Mouse (Mus musculus): ENCODE data around the gene Trip4.

Gene Trip4

DNA sequence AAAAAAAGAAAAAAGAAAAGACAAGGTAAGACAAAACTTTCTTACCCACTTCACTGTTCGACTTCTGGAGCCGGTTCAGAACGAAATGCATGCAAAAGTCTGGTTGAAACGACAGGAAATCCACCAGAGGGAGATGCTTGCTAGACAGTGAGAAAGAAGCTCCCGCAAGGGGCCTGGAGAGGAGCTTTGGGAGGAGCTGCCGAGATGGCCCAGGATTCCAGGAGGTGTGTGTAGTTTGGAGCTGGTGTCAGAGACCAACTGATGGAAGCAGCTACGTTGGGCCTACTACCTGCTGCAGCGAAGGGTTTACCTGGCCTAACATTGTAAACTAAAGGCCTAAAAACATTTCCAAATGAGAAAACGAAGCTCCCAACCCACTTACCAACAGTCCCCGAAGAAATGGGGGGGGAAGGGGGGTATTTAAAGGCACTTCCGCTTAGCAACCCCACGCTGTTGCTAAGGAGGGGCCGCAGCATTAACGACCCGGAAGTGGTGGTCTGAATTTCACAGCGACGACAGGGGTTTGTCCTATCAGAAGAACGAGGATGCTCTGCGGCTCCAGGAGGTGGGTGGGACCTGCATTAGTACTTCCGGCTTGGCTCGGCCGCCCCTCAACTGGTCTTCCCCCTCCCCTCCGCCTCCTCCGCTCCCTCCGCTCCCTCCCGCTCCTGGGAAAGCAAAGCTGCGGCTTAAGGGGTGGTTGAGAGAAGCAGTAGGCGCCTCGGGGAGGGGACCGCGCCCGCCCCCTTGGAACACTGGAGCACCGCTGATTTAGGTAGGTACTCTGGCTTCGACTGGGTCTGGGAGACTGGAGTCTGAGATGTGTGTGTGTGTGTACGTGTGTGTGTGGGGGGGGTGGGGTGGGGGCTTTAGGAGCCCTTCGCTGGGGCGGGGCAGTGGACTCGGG lies at the start of gene Trip4, which contains the start of gene Csnk1g1:
Gene Trip4 (minus strand): TSS at position 401 of the 907 bp plus-strand sequence.
Gene Csnk1g1 (plus strand): TSS at position 531 of the 907 bp plus-strand sequence.
- peak; percentile 96 for DNase-seq (ENCODE audit: low spot score)

GRCm38 (mm10) chr9:65951082-65951587 lies 42.5 kb upstream of the Trip4 start:
- DNase-seq (ENCODE audit: low spot score) = no peak

DNA sequence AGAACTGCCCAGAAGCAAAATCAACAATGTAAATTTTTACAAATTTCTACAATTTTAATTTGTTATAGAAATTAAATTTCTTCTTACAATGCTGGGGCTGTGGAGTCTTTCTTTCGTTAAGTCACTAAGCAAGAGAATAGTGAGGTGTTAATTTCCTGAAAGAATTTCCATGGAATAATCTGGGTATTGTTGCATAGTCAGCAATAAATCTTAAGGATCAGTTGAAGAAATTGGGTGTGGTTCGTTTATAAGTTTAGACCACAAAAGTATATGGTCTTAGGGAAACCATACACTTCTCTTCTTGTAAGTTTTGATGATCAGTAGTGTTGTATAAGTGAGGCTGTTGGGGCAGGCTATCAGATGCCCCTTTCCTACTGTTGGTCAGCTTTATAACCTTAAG lies 29.0 kb upstream of the Trip4 start:
- DNase-seq (ENCODE audit: low spot score) = no peak

DNA sequence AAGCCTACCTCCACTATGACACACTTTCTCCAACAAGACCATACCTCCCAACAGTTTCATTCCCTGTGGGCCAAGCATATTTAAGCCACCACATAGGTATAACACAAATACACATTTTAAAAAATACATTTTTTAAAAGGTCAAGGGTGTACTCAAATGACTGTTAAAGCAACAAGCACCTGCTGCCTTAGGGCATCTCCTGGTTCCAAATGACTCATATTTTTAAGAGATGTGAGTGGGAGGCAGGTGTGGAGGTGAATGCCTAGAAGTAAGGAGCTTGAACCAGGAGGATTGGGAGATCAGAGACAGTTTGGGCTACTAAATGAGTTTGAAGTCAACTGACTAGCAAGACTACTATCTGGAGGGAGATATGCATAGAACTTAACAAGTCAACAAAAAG lies 21.2 kb upstream of the Trip4 start:
- no peak for DNase-seq (ENCODE audit: low spot score)

DNA sequence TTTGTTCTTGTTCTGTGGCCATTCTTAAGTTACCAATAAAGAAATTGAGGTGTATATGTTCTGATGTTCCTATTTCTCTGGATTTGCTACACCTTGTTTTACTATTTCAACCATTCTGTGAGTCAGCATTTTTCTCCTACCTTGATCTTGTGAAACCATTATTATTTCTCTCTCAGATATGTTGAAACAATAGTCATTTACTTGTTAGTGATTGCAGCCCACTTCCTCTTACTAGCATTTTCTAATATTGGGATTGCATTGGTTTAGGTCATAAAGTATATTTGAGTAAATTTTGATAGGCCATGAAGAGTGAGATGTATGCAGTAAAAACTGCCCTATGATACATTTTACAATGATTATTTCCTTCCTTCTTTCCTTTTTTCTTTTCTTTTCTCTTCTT lies 19.9 kb upstream of the Trip4 start:
- DNase-seq (ENCODE audit: low spot score) = no peak

DNA sequence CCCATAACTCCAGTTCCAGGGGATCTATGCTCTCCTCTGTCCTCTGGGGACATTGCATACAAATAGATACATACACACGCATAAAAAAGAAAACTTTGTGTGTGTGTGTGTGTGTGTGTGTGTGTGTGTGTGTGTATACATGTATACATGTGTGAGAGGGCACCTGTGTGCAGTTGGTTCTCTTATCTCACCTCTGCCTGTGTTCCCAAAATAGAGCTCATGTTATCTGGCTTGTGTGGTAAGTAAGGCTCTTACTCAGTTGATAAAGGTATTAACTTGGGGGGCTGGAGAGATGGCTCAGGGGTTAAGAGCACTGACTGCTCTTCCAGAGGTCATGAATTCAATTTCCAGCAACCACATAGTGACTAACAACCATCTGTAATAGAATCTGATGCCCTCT lies 8.4 kb upstream of the Trip4 start:
- DNase-seq (ENCODE audit: low spot score) = no peak

DNA sequence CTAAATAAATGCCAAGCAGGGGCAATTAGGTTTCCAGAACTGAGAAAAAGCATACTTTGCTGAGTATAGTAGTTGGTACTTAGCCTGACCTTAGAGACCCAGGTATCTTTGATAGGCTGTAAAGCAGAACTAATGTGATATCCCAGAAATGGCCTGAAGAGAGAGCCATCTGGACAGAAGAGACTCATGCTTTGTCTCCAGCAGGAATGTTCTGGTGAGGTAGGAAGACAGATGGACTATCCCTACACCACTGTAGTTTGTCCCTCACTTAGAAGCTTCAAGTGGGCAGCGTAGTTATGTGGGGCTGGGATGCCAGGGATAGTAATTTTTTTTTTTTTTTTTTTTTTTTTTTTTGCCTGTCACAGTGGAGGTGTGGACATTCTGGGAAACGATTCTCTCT lies 5.4 kb upstream of the Trip4 start:
- peak; percentile 20 for DNase-seq (ENCODE audit: low spot score)

DNA sequence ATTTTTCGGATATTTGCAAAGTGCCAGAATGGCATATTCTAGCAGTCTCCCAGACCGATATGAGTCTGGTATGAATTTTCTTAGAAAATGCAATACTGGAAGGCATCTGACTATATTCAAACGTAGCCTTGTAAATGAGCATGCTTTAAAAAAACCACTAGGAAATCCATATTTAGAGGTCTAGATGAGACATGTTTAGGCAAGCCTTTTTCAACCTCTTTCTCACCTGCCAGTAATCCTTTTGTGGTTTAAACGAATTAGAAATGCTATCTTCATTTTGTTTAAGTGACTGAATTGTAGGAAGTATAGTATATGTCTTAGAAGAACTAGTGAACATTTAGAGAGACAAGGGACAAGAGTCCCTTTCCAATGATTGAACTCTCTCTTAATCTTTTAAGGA lies 1.2 kb upstream of the Trip4 start:
- no peak for DNase-seq (ENCODE audit: low spot score)

- peak; percentile 71 for DNase-seq (ENCODE audit: low spot score)
Measured at GRCm38 (mm10) chr9:65909301-65909801, 757 bp upstream of the Trip4 start.

DNA sequence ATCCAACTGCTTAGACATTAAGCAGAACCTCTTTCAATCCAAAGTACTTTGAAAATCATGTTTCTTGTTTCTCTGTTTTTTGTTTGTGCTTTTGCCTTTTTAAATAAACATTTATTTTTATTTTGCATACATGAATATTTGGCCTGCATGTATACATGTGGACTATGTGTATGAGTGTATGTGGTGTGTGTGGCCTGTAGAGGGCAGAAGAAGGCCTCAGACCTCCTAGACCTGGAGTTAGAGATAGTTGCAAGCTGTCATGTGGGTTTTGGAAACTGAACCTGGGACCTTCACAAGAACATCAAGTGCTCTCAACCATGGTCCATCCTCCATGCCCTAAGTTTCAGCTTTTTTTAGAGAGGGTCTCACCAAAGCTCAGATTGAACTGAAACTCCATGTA lies 5.2 kb downstream of the Trip4 start:
- no peak for DNase-seq (ENCODE audit: low spot score)

GRCm38 (mm10) chr9:65902879-65903278 lies 5.7 kb downstream of the Trip4 start:
- no peak for DNase-seq (ENCODE audit: low spot score)

GRCm38 (mm10) chr9:65896977-65897376 lies 11.6 kb downstream of the Trip4 start:
- DNase-seq (ENCODE audit: low spot score) = no peak

GRCm38 (mm10) chr9:65891126-65891525 lies 17.5 kb downstream of the Trip4 start:
- no peak for DNase-seq (ENCODE audit: low spot score)

DNA sequence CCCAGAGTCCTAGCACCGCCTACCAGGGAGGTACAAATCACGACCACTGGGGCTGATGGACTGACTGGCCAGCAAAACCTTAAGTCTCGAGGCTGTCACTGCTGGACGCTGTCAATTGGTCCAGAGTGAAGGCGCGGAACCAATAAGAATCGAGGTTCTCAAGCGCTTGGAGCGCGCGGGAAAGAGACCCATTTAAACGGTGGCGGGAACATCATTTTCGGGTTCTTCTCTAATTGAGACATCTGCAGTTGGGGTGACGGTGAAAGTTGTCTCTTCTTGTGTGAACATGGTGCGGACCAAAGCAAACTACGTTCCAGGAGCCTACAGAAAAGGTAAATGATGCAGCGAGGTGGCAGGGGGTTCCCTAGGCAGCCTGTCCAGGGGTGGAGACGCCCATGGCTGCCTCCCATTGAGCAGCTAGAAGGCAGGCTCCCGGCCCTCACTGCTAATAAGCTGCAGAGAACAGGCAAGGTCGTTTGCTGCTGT lies 18.4 kb downstream of the Trip4 start, which contains the start of gene Pclaf:
Gene Pclaf (plus strand): TSS at position 95 of the 486 bp plus-strand sequence.
- DNase-seq (ENCODE audit: low spot score) = peak; percentile 81

DNA sequence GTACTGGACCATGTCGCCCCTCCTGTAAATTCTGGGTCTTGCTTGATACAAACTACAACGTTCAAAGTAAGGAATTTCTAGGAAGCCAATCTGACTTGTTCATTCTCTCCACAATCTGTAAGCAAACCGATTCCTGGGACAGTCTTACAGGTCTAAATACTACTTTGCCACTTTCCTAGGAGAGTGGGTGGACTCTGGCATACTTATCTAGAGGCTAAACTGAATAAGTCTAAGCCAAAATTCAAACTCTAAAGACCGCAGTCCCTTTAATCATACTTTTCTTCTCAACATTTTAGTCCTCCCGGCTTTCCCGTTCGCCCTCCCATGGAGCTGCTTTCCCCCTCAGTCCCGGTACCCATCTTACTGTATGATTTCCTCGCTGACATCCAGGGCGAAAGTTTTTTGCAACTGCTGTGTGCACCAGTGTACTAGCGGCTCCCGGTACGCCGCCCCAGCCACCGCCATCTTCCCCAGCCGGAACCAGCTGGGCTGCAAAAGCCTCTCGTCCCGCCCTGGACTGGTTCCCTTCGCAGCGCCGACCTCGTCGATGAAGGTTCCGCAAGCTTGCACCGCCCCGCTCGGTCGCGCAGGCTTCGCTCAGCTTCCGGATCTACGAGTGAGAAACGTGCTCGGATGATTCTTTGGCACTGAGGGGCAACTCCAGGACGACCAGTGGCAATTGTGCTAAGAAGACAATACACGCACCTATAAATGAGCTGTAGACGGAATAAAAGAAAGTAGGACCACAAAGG lies 23.9 kb downstream of the Trip4 start:
- peak; percentile 93 for DNase-seq (ENCODE audit: low spot score)

GRCm38 (mm10) chr9:65859656-65860055 lies 48.9 kb downstream of the Trip4 start:
- no peak for DNase-seq (ENCODE audit: low spot score)

DNA sequence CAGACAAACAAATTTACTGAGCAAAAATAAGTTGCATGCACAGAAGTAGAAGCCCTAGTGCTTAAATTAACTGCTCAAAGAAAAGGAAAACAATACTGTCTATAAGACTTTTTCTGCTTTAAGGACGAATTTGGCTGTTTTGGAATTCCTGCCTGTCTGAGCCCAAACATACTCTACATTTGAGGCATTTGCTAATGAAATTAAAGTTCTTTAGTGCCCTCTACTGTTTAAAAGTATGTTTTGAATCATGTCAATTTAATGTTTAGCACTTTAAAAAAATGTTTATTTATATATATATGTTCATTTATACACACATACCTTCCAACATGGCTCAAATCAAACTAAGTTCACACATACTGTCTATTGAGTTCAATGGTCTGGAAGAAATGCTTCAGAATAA lies 58.4 kb downstream of the Trip4 start:
- DNase-seq (ENCODE audit: low spot score) = peak; percentile 54

GRCm38 (mm10) chr9:65848154-65848553 lies 60.4 kb downstream of the Trip4 start:
- DNase-seq (ENCODE audit: low spot score) = no peak

DNA sequence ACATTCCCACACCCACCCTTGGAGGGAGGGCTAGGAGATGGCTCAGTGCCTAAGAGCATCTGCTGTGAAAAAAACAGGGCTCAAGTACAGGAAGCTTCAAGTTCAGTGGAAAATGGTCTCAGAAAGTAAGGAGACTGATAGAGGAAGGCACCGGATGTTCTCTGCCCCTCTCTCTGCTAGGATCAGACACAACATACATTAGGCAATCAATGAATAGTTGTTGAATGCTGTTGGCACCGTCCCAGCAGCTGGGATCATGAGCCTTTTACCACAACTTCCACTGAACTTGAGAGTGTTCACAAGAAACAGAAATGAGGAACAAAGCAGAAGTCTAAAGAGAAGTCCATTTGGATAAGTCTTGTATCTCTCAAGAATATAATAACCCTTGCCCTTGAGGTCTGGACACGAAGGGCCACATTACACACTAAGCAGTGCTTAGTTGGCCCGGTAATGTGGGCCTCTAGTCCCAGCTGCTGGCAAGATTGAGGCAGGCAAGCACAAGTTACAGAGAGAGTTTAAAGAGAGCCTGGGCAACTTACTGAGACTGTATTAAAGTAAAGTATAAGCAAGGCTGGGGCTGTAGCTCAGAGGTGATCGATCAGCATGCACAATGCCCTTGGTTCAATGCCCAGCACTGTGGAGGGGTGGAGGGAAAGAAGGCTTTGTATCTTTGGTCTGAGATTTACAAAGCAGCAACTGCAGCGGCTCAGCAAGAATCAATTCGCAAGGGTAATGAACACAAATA lies 64.0 kb downstream of the Trip4 start:
- DNase-seq (ENCODE audit: low spot score) = no peak

GRCm38 (mm10) chr9:65839841-65840240 lies 68.8 kb downstream of the Trip4 start:
- DNase-seq (ENCODE audit: low spot score) = no peak

DNA sequence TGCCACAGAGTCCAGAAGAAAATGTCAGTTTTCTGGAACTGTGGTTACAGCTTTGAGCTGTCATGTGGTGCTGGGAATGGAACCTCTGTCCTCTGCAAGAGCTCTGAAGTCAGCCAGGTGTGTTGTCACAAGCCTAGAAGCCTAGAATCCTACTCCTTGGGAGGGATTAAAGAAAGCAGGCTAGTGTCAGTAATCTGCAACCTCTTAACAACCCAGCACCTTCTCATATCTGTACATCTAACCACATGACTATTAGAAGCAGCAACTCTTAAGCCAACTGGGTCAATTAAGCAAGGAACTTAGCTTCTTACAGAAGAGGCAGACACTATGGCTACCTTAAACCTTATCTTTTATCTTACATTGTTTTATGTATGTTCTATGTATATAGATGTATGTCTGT lies 71.7 kb downstream of the Trip4 start:
- no peak for DNase-seq (ENCODE audit: low spot score)
